ENCODE assay signal across 10 mouse cellular contexts in the genomic region with DNA sequence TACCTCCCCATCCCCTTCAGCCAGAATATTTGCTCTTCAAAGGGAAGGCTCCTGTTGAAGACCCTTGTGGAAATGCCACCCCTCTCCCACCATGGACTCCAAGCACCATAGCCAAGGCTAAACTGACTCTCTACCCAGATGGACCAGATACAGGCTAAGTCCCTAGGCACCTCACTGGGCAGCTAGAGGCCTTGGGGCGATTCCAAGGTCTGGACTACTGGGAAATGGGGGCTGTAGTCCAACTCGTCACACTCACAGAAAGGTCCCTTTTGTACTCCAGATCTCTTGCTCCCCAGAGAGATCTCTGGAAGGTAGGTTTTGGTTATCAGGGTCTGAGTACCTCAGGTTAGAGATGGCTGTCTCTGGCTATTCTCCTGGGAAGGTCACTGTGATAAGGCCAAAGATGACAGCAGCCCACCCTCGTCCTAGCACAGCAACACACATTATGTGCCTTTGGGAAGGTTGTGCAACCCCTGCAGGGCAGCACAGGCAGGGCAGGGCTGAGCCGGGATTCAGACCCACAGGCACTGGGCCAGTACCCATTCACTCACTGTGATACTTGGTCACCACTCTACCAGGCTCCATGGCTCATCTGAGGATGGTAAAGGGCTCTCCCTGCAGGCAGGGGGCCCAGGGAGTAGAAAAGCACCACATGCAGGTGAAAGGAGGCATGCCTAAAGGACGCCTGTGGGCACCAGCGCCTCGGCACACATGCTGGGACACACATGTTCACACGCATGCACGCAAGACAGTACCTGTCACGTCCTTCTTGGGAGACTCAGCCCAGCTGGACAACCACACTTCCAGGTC.
A peak's percentile ranks its signal among the peaks of the same experiment; 100 is the strongest.
DNase-seq lines count a peak whose midpoint lies in the region; ATAC-seq and TF ChIP-seq lines count a peak whose summit lies in the region.
"Had no signal": no experiment of that assay in that cellular context is flagged by ENCODE, and none has a peak within 500 bp of the region (broad histone marks: within the 10 kb centered on the region; RNA-seq: fewer than 3 reads in every experiment).

No protein-coding gene starts in this region.

- peak overlapping the region; percentile 21; the same call in 1 of the 2 replicates for H3K4me2 ChIP-seq in embryonic facial prominence, embryonic 12.5 days (replicated peaks)
- H3K4me2 ChIP-seq in limb, embryonic 14.5 days (replicated peaks; ENCODE audit: low read depth, low read length, severe bottlenecking) = peak overlapping the region; percentile 13
- H3K4me2 ChIP-seq: forebrain, embryonic 15.5 days; neural tube, embryonic 12.5 days had no signal

- H3K9ac ChIP-seq in embryonic facial prominence, embryonic 12.5 days = 0 out of 2 replicates have a peak overlapping the region, but pooled peaks have one; percentile 20
- H3K9ac ChIP-seq in limb, embryonic 14.5 days (ENCODE audit: low read depth, low read length, severe bottlenecking) = no peak overlapping the region; the same call in 1 of the 2 replicates
- H3K9ac ChIP-seq: forebrain, embryonic 15.5 days; neural tube, embryonic 12.5 days had no signal

- H3K4me1 ChIP-seq in heart, embryonic 10.5 days = peaks cover 75% of the 10 kb centered on the region
- peaks cover 76% of the 10 kb centered on the region for H3K4me1 ChIP-seq in embryonic facial prominence, embryonic 12.5 days
- H3K4me1 ChIP-seq in limb, embryonic 14.5 days (ENCODE audit: control insufficient read depth, insufficient read depth, low read length) = peaks cover 89% of the 10 kb centered on the region

- ATAC-seq in embryonic facial prominence, embryonic 12.5 days (ENCODE audit: insufficient number of reproducible peaks, insufficient read depth, low FRiP score, low TSS enrichment) = no peak
- ATAC-seq in limb, embryonic 14.5 days (ENCODE audit: low FRiP score, low read depth) = no peak
- ATAC-seq: forebrain, embryonic 15.5 days had no signal

- peak overlapping the region; percentile 78 for H3K27ac ChIP-seq in heart, embryonic 10.5 days
- no peak overlapping the region for H3K27ac ChIP-seq in embryonic facial prominence, embryonic 12.5 days
- H3K27ac ChIP-seq in limb, embryonic 14.5 days (replicated peaks; ENCODE audit: low read depth, low read length) = no peak overlapping the region
- H3K27ac ChIP-seq: forebrain, embryonic 15.5 days; neural tube, embryonic 12.5 days had no signal

- no peak for TF ChIP-seq POLR2A in limb, embryonic 14.5 days (IDR thresholded peaks at IDR 0.05; ENCODE audit: borderline replicate concordance, extremely low read depth, insufficient read depth, insufficient read length)

- peak overlapping the region; percentile 23; the same call in 1 of the 2 replicates for H3K4me3 ChIP-seq in heart, embryonic 10.5 days
- no peak overlapping the region for H3K4me3 ChIP-seq in embryonic facial prominence, embryonic 12.5 days
- no peak overlapping the region for H3K4me3 ChIP-seq in limb, embryonic 14.5 days (replicated peaks; ENCODE audit: low read length)
- H3K4me3 ChIP-seq: forebrain, embryonic 15.5 days; neural tube, embryonic 12.5 days had no signal

- no peaks in the 10 kb centered on the region for H3K36me3 ChIP-seq in heart, embryonic 10.5 days
- H3K36me3 ChIP-seq in embryonic facial prominence, embryonic 12.5 days = no peaks in the 10 kb centered on the region
- 0 out of 2 replicates have a peak, but pooled peaks cover 3% of the 10 kb centered on the region for H3K36me3 ChIP-seq in limb, embryonic 14.5 days (ENCODE audit: control insufficient read depth, insufficient read depth, low read length)
- H3K36me3 ChIP-seq: forebrain, embryonic 15.5 days; neural tube, embryonic 12.5 days had no signal

- H3K9me3 ChIP-seq in heart, embryonic 10.5 days = no peaks in the 10 kb centered on the region
- no peaks in the 10 kb centered on the region for H3K9me3 ChIP-seq in embryonic facial prominence, embryonic 12.5 days
- H3K9me3 ChIP-seq in limb, embryonic 14.5 days (ENCODE audit: control insufficient read depth, low read length) = no peaks in the 10 kb centered on the region
- H3K9me3 ChIP-seq: forebrain, embryonic 15.5 days; neural tube, embryonic 12.5 days had no signal

- intact Hi-C loops in heart, postnatal 10 days (cut with DNase I) = loop anchor here (2.0 kb wide), 1 partner anchor 15 kb away; no protein-coding TSS in a partner anchor

- whole genome bisulfite sequencing in heart, embryonic 10.5 days = 51% methylated on average over 10 of the region's 10 CpGs
- 55% methylated on average over 10 of the region's 10 CpGs for WGBS in embryonic facial prominence, embryonic 12.5 days
- WGBS in limb, embryonic 14.5 days = 62% methylated on average over 10 of the region's 10 CpGs

- no peak for DNase-seq in heart, embryonic 10.5 days (ENCODE audit: low spot score)
- no peak for DNase-seq in heart, postnatal 10 days
- DNase-seq in 3T3-L1 (ENCODE audit: low read depth, low spot score) = peak; percentile 73
- DNase-seq in limb, embryonic 14.5 days (ENCODE audit: low spot score) = no peak
- no peak for DNase-seq in cerebellum, adult 9-10 months
- no peak for DNase-seq in spleen, postnatal 10 days (ENCODE audit: low spot score in 2 of 2)
- no peak for DNase-seq in layer of hippocampus, postnatal 14 days (ENCODE audit: low spot score in 2 of 2)

- no peaks in the 10 kb centered on the region for H3K27me3 ChIP-seq in heart, embryonic 10.5 days (ENCODE audit: insufficient read depth, poor library complexity, severe bottlenecking)
- H3K27me3 ChIP-seq in embryonic facial prominence, embryonic 12.5 days = no peaks in the 10 kb centered on the region
- H3K27me3 ChIP-seq in limb, embryonic 14.5 days (ENCODE audit: control insufficient read depth, insufficient read depth, low read length) = no peaks in the 10 kb centered on the region
- H3K27me3 ChIP-seq: forebrain, embryonic 15.5 days; neural tube, embryonic 12.5 days had no signal
